Mouse (Mus musculus): ENCODE data around the gene Snrk. TPM values are rescaled to one million over a fixed set of nuclear protein-coding genes. Genes with fewer than 3 reads are reported as not detected.

Snrk gene
- polyA plus RNA-seq, 1 experiment from 2014 or later: 25.5 TPM

DNA sequence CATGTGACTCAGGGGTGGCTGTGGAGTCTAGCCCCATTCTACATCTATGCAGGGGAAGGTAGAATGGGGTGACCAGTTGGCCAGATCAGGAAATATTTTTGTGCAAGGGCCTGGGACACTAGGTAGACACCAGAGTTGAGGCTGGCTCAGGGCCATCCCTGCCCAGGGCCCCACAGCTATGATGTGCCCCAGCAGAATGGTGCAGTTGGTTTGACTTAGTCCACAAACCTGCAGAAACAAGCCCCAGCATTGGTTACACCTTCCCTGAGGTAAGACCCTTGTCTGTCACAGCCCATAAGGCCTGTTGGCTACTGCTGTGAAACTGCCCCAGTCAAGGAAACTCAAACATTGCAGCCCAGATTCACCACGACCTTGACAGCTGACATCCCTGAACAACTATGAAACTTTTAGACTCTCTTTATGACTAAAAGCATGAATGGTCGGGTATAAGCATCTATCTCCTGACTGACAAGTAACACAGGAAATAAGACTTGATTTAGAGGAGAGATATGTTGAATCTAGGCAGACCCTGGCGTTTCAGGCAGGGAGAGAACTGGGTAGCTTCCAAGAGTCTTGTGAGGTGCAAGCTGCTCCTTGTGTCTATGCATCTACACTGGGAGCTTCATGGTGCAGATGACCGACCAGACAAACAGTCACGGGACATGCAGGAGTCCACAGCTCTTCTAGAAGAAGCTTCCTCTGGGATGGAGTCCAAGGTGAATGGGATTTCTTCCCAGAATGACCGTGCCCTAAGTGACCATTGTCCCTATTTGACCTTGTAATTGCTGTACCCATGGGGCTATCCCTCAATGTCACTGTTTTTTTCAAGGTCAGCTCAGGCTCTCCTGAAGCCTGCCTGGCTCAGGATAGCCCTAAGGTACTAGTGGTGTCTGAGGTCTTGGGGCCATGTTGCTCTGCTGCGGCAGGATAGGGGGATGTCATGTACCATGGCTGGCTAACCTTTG lies 60.5 kb downstream of the Snrk start:
- no peak overlapping the region for H3K4me2 ChIP-seq (ENCODE audit: low read depth, low read length)
- no peaks in the 10 kb centered on the region; the same call in 1 of the 2 replicates for H3K4me1 ChIP-seq (ENCODE audit: insufficient read depth)
- WGBS (ENCODE audit: insufficient replicate concordance): 55% methylated on average over 7 of the region's 7 CpGs
- ATAC-seq: no peak
- H3K36me3 ChIP-seq (replicated peaks; ENCODE audit: insufficient read depth, low read length): no peaks in the 10 kb centered on the region
- TF ChIP-seq CTCF (IDR thresholded peaks at IDR 0.05; ENCODE audit: low read depth): no peak
- TF ChIP-seq EP300 (IDR thresholded peaks at IDR 0.05; ENCODE audit: low read depth): no peak
- no peak overlapping the region for H3K9ac ChIP-seq (replicated peaks)
- H3K9me3 ChIP-seq (ENCODE audit: low read length): no peaks in the 10 kb centered on the region
- no peak overlapping the region for H3K4me3 ChIP-seq (ENCODE audit: low read depth, low read length)
- DNase-seq: no peak
- H3K27me3 ChIP-seq (ENCODE audit: insufficient read depth, low read length): no peaks in the 10 kb centered on the region
- H3K27ac ChIP-seq (ENCODE audit: low read depth): no peak overlapping the region

DNA sequence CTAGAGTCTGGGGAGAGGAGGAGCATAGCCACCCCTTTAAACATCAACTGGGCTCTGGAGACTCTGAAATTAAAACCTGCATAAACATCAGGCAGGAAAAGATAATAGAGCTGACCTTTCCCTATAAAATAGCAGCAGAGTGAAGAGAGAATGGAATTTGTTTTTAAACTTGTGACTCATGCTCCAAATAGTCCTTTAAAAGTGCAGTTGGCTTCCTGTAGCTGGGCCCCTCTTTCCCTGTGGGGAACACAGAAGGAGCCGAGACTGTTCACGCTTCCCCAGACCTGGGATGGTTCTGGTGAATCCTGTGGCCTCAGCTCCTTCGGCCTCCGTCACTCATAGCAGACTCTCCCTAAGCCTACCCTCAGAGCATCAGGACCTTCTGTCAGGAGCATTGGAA lies 61.4 kb downstream of the Snrk start:
- TF ChIP-seq EP300 (IDR thresholded peaks at IDR 0.05; ENCODE audit: low read depth) (no peak), CTCF (IDR thresholded peaks at IDR 0.05; ENCODE audit: low read depth) (no peak)
- Histone ChIP-seq H3K4me2 (ENCODE audit: low read depth, low read length) (no peak overlapping the region), H3K4me1 (ENCODE audit: insufficient read depth) (no peaks in the 10 kb centered on the region; the same call in 1 of the 2 replicates), H3K9me3 (ENCODE audit: low read length) (no peaks in the 10 kb centered on the region), H3K36me3 (replicated peaks; ENCODE audit: insufficient read depth, low read length) (no peaks in the 10 kb centered on the region), H3K9ac (replicated peaks) (no peak overlapping the region), H3K4me3 (ENCODE audit: low read depth, low read length) (no peak overlapping the region), H3K27ac (ENCODE audit: low read depth) (no peak overlapping the region), H3K27me3 (ENCODE audit: insufficient read depth, low read length) (no peaks in the 10 kb centered on the region)
- 69% methylated on average over 4 of the region's 4 CpGs for WGBS (ENCODE audit: insufficient replicate concordance)
- ATAC-seq (no peak), DNase-seq (no peak)

DNA sequence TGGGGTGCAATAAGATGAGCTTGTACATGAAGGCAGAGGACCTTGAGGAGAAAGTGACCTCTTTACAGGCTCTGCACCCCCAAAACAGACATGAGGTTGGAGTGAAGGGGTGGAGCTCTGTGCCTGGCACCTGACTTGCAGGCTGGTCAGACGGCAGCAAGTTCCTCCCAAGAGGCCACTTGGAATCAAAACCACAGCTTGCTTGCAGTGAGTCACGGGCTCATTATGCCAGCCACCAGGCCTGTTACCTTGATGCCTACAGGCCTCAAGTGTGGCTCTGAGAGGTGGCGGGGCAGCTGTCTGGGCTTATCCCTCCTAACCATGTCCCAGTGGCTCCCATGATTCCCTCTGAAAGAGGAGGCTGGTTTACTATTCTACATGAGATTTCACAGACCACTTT lies 63.0 kb downstream of the Snrk start:
- DNase-seq: no peak
- Histone ChIP-seq H3K4me1 (ENCODE audit: insufficient read depth) (no peaks in the 10 kb centered on the region), H3K4me3 (ENCODE audit: low read depth, low read length) (no peak overlapping the region), H3K27me3 (ENCODE audit: insufficient read depth, low read length) (no peaks in the 10 kb centered on the region), H3K4me2 (ENCODE audit: low read depth, low read length) (no peak overlapping the region), H3K27ac (ENCODE audit: low read depth) (no peak overlapping the region), H3K9ac (replicated peaks) (no peak overlapping the region), H3K36me3 (replicated peaks; ENCODE audit: insufficient read depth, low read length) (no peaks in the 10 kb centered on the region), H3K9me3 (ENCODE audit: low read length) (no peaks in the 10 kb centered on the region)
- WGBS (ENCODE audit: insufficient replicate concordance): 62% methylated on average over 3 of the region's 3 CpGs
- TF ChIP-seq CTCF (IDR thresholded peaks at IDR 0.05; ENCODE audit: low read depth): no peak
- TF ChIP-seq EP300 (IDR thresholded peaks at IDR 0.05; ENCODE audit: low read depth): no peak
- ATAC-seq: no peak

- H3K27ac ChIP-seq (ENCODE audit: low read depth): no peak overlapping the region
- 86% methylated on average over 4 of the region's 4 CpGs for WGBS (ENCODE audit: insufficient replicate concordance)
- no peaks in the 10 kb centered on the region for H3K9me3 ChIP-seq (ENCODE audit: low read length)
- TF ChIP-seq CTCF (IDR thresholded peaks at IDR 0.05; ENCODE audit: low read depth) (no peak), EP300 (IDR thresholded peaks at IDR 0.05; ENCODE audit: low read depth) (no peak)
- H3K4me2 ChIP-seq (ENCODE audit: low read depth, low read length): no peak overlapping the region
- no peaks in the 10 kb centered on the region for H3K27me3 ChIP-seq (ENCODE audit: insufficient read depth, low read length)
- no peak overlapping the region for H3K9ac ChIP-seq (replicated peaks)
- 0 out of 2 replicates have a peak, but pooled peaks cover 1% of the 10 kb centered on the region for H3K36me3 ChIP-seq (replicated peaks; ENCODE audit: insufficient read depth, low read length)
- no peak overlapping the region for H3K4me3 ChIP-seq (ENCODE audit: low read depth, low read length)
- H3K4me1 ChIP-seq (ENCODE audit: insufficient read depth): peaks cover 22% of the 10 kb centered on the region
- no peak for DNase-seq
- ATAC-seq: no peak
These were observed 66.0 kb downstream of the Snrk start for GRCm38 (mm10) chr9:122183074-122183473.

GRCm38 (mm10) chr9:122184329-122184728 lies 67.3 kb downstream of the Snrk start:
- 82% methylated on average over 3 of the region's 3 CpGs for WGBS (ENCODE audit: insufficient replicate concordance)
- DNase-seq (no peak), ATAC-seq (no peak)
- Histone ChIP-seq H3K9ac (replicated peaks) (no peak overlapping the region), H3K9me3 (ENCODE audit: low read length) (no peaks in the 10 kb centered on the region), H3K27me3 (ENCODE audit: insufficient read depth, low read length) (no peaks in the 10 kb centered on the region), H3K4me3 (ENCODE audit: low read depth, low read length) (no peak overlapping the region), H3K36me3 (replicated peaks; ENCODE audit: insufficient read depth, low read length) (0 out of 2 replicates have a peak, but pooled peaks cover 2% of the 10 kb centered on the region), H3K27ac (ENCODE audit: low read depth) (no peak overlapping the region), H3K4me2 (ENCODE audit: low read depth, low read length) (no peak overlapping the region), H3K4me1 (ENCODE audit: insufficient read depth) (peaks cover 32% of the 10 kb centered on the region)
- TF ChIP-seq CTCF (IDR thresholded peaks at IDR 0.05; ENCODE audit: low read depth): no peak
- no peak for TF ChIP-seq EP300 (IDR thresholded peaks at IDR 0.05; ENCODE audit: low read depth)

GRCm38 (mm10) chr9:122185061-122185460 lies 68.0 kb downstream of the Snrk start:
- WGBS (ENCODE audit: insufficient replicate concordance): 8% methylated on average over 2 of the region's 2 CpGs
- Histone ChIP-seq H3K36me3 (replicated peaks; ENCODE audit: insufficient read depth, low read length) (0 out of 2 replicates have a peak, but pooled peaks cover 2% of the 10 kb centered on the region), H3K4me1 (ENCODE audit: insufficient read depth) (peaks cover 32% of the 10 kb centered on the region), H3K4me2 (ENCODE audit: low read depth, low read length) (no peak overlapping the region), H3K4me3 (ENCODE audit: low read depth, low read length) (no peak overlapping the region), H3K27ac (ENCODE audit: low read depth) (no peak overlapping the region), H3K9me3 (ENCODE audit: low read length) (no peaks in the 10 kb centered on the region), H3K9ac (replicated peaks) (no peak overlapping the region), H3K27me3 (ENCODE audit: insufficient read depth, low read length) (no peaks in the 10 kb centered on the region)
- peak; percentile 71 for ATAC-seq
- peak; percentile 82 for DNase-seq
- TF ChIP-seq CTCF (IDR thresholded peaks at IDR 0.05; ENCODE audit: low read depth): peak; percentile 87
- no peak for TF ChIP-seq EP300 (IDR thresholded peaks at IDR 0.05; ENCODE audit: low read depth)

All from liver, postnatal 0 days (tissue).